Mouse (Mus musculus) limb, embryonic 11.5 days (tissue): Measurements from ENCODE around the gene Pou2f1. TPM values are rescaled to one million over a fixed set of nuclear protein-coding genes. Genes with fewer than 3 reads are reported as not detected.

ENCODE experiments used
- ATAC-seq: fragments of 200-750 bp; cut with Nextera tagmentation; 2 replicates; pipeline ENCODE4 v1.8.0; 2017; ENCODE audit warnings: low read depth; ENCODE audit not compliant: insufficient number of reproducible peaks, low FRiP score, low TSS enrichment
- DNase-seq: peaks from one replicate; pipeline ENCODE4 v3.0.0-alpha.2; 2015; ENCODE audit warnings: low spot score
- H3K27ac ChIP-seq: fragments of 300-500 bp; sonication (generic); replicated peaks from 2 replicates; pipeline ENCODE4 v1.5.1; 2014; ENCODE audit warnings: low read depth, mild to moderate bottlenecking, low read length
- H3K27me3 ChIP-seq: fragments of 300-500 bp; sonication (generic); 2 replicates; pipeline ENCODE4 v1.6.1; 2014; ENCODE audit warnings: mild to moderate bottlenecking, low read length, mixed read lengths; ENCODE audit not compliant: control insufficient read depth, insufficient read depth
- H3K36me3 ChIP-seq: fragments of 300-500 bp; sonication (generic); 2 replicates; pipeline ENCODE4 v1.6.1; 2014; ENCODE audit warnings: mild to moderate bottlenecking, low read length, moderate library complexity, mixed read lengths; ENCODE audit not compliant: control insufficient read depth, insufficient read depth
- H3K4me1 ChIP-seq: fragments of 300-500 bp; sonication (generic); 2 replicates; pipeline ENCODE4 v1.6.1; 2014; ENCODE audit warnings: low read length, mixed read lengths; ENCODE audit not compliant: control insufficient read depth, insufficient read depth
- H3K4me2 ChIP-seq: fragments of 300-500 bp; sonication (generic); 2 replicates; pipeline ENCODE4 v1.6.1; 2014; ENCODE audit warnings: low read depth, mild to moderate bottlenecking, moderate library complexity; ENCODE audit not compliant: severe bottlenecking
- H3K4me3 ChIP-seq: fragments of 300-500 bp; sonication (generic); 2 replicates; pipeline ENCODE4 v1.5.1; 2014; ENCODE audit warnings: low read depth, low read length
- H3K9ac ChIP-seq: fragments of 300-500 bp; sonication (generic); 2 replicates; pipeline ENCODE4 v1.6.1; 2014; ENCODE audit warnings: mild to moderate bottlenecking, low read length
- H3K9me3 ChIP-seq: fragments of 300-500 bp; sonication (generic); 2 replicates; pipeline ENCODE4 v1.6.1; 2016; ENCODE audit warnings: low read length; ENCODE audit not compliant: control insufficient read depth
- WGBS: fragments of 180-500 bp; shearing (Covaris S2); extraction: QIAGEN DNeasy Blood & Tissue Kit; methylation state at CpG from one replicate; pipeline ENCODE4 v1.1.7; 2014; 5-methylcytosine and 5-hydroxymethylcytosine counted together
- polyA plus RNA-seq: library from polyadenylated mRNA; unstranded; fragments of >200 nt; fragmentation: Nextera tagmentation; extraction: Ambion mirVana; gene quantifications from 2 replicates; pipeline ENCODE4 v1.2.1, GENCODE M21; 2014

The Pou2f1 gene
- polyA plus RNA-seq, 1 experiment from 2014 or later, result 33.7 TPM

- Histone ChIP-seq H3K27me3 (no peaks in the 10 kb centered on the region), H3K4me1 (peaks cover 5% of the 10 kb centered on the region; the same call in 1 of the 2 replicates), H3K27ac (no peak overlapping the region), H3K36me3 (no peaks in the 10 kb centered on the region), H3K4me3 (no peak overlapping the region), H3K4me2 (no peak overlapping the region), H3K9me3 (no peaks in the 10 kb centered on the region), H3K9ac (no peak overlapping the region)
- peak; percentile 80 for DNase-seq
- WGBS, result 56% methylated on average over 10 of the region's 10 CpGs
- ATAC-seq, result no peak
Observed at GRCm38 (mm10) chr1:165853729-165854420, 148.6 kb downstream of the Pou2f1 start.

GRCm38 (mm10) chr1:165853131-165853721, 149.3 kb downstream of the Pou2f1 start:
- peaks cover 5% of the 10 kb centered on the region; the same call in 1 of the 2 replicates for H3K4me1 ChIP-seq
- no peak for ATAC-seq
- H3K4me2 ChIP-seq, result no peak overlapping the region
- H3K36me3 ChIP-seq, result no peaks in the 10 kb centered on the region
- 39% methylated on average over 4 of the region's 4 CpGs for WGBS
- H3K27me3 ChIP-seq, result no peaks in the 10 kb centered on the region
- H3K27ac ChIP-seq, result no peak overlapping the region
- no peaks in the 10 kb centered on the region for H3K9me3 ChIP-seq
- DNase-seq, result no peak
- H3K4me3 ChIP-seq, result no peak overlapping the region
- H3K9ac ChIP-seq, result no peak overlapping the region

- no peak overlapping the region for H3K27ac ChIP-seq
- H3K4me1 ChIP-seq, result peaks cover 5% of the 10 kb centered on the region; the same call in 1 of the 2 replicates
- WGBS, result 56% methylated on average over 5 of the region's 5 CpGs
- H3K27me3 ChIP-seq, result no peaks in the 10 kb centered on the region
- ATAC-seq (peak; percentile 12; the same call in 1 of the 2 replicates), DNase-seq (no peak)
- no peak overlapping the region for H3K4me3 ChIP-seq
- no peaks in the 10 kb centered on the region for H3K9me3 ChIP-seq
- H3K4me2 ChIP-seq, result no peak overlapping the region
- H3K9ac ChIP-seq, result no peak overlapping the region
- H3K36me3 ChIP-seq, result no peaks in the 10 kb centered on the region
Observed at GRCm38 (mm10) chr1:165852131-165852530, 150.3 kb downstream of the Pou2f1 start.

GRCm38 (mm10) chr1:165849458-165850445, 152.7 kb downstream of the Pou2f1 start:
- no peak for ATAC-seq
- Histone ChIP-seq H3K27me3 (peaks cover 9% of the 10 kb centered on the region), H3K27ac (no peak overlapping the region), H3K36me3 (no peaks in the 10 kb centered on the region), H3K9ac (no peak overlapping the region), H3K4me1 (peaks cover 11% of the 10 kb centered on the region), H3K4me3 (no peak overlapping the region), H3K9me3 (no peaks in the 10 kb centered on the region), H3K4me2 (no peak overlapping the region)
- 79% methylated on average over 17 of the region's 17 CpGs for WGBS
- no peak for DNase-seq

GRCm38 (mm10) chr1:165848881-165849280, 153.6 kb downstream of the Pou2f1 start:
- no peak overlapping the region for H3K27ac ChIP-seq
- ATAC-seq (no peak), DNase-seq (no peak)
- H3K4me1 ChIP-seq, result peaks cover 11% of the 10 kb centered on the region
- H3K9ac ChIP-seq, result no peak overlapping the region
- no peak overlapping the region for H3K4me3 ChIP-seq
- no peak overlapping the region for H3K4me2 ChIP-seq
- H3K36me3 ChIP-seq, result no peaks in the 10 kb centered on the region
- 70% methylated on average over 4 of the region's 4 CpGs for WGBS
- no peaks in the 10 kb centered on the region for H3K9me3 ChIP-seq
- peaks cover 9% of the 10 kb centered on the region for H3K27me3 ChIP-seq

- no peak overlapping the region for H3K4me3 ChIP-seq
- WGBS, result 64% methylated on average over 8 of the region's 8 CpGs
- H3K27me3 ChIP-seq, result peaks cover 9% of the 10 kb centered on the region
- H3K4me1 ChIP-seq, result peaks cover 11% of the 10 kb centered on the region
- H3K4me2 ChIP-seq, result no peak overlapping the region
- ATAC-seq, result no peak
- no peaks in the 10 kb centered on the region for H3K36me3 ChIP-seq
- no peaks in the 10 kb centered on the region for H3K9me3 ChIP-seq
- no peak for DNase-seq
- no peak overlapping the region for H3K9ac ChIP-seq
- no peak overlapping the region for H3K27ac ChIP-seq
Observed at GRCm38 (mm10) chr1:165848417-165848816, 154.1 kb downstream of the Pou2f1 start.

- WGBS, result 5% methylated on average over 14 of the region's 14 CpGs
- no peak overlapping the region; the same call in 1 of the 2 replicates for H3K9ac ChIP-seq
- ATAC-seq (no peak), DNase-seq (peak; percentile 42)
- H3K36me3 ChIP-seq, result no peaks in the 10 kb centered on the region
- no peaks in the 10 kb centered on the region for H3K9me3 ChIP-seq
- H3K4me1 ChIP-seq, result peaks cover 10% of the 10 kb centered on the region
- peak overlapping the region; percentile 46 for H3K4me3 ChIP-seq
- H3K27ac ChIP-seq, result no peak overlapping the region
- peak overlapping the region; percentile 98 for H3K4me2 ChIP-seq
- peaks cover 12% of the 10 kb centered on the region for H3K27me3 ChIP-seq
Observed at GRCm38 (mm10) chr1:165845366-165845765, 157.1 kb downstream of the Pou2f1 start.

- Histone ChIP-seq H3K4me3 (peak overlapping the region; percentile 46), H3K9me3 (no peaks in the 10 kb centered on the region), H3K4me2 (peak overlapping the region; percentile 98), H3K27ac (no peak overlapping the region), H3K36me3 (no peaks in the 10 kb centered on the region), H3K9ac (peak overlapping the region; percentile 40; the same call in 1 of the 2 replicates), H3K4me1 (peaks cover 10% of the 10 kb centered on the region), H3K27me3 (peaks cover 12% of the 10 kb centered on the region)
- 0% methylated on average over 24 of the region's 26 CpGs for WGBS
- ATAC-seq, result no peak
- peak; percentile 58 for DNase-seq
Observed at GRCm38 (mm10) chr1:165844956-165845355, 157.5 kb downstream of the Pou2f1 start.
